Mouse (Mus musculus): ENCODE measurements around the gene Tnrc6c.

DNA sequence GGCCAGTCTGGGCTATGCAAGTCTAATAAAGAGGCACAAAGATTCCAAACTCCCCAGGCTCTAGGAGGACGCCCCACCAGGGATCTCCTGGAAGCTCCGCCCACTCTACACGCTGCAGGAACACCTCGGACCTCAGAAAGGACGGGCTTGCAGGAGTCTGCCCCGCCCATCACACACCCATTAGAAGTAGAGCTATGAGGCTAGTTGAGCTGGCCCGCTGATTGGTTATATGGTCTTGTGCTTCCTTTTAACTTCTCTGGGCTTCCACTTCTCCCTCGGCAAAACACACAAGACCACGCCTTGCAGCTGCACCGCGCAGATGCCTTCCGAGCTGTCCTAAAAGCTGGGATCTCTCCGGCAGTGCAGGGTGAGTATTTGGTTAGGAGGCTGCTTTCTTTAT, 43.0 kb upstream of the Tnrc6c start:
- TF ChIP-seq ELF1 (IDR thresholded peaks at IDR 0.05; ENCODE audit: low read depth, low read length) (peak; percentile 13; the same call in 1 of the 2 replicates), IRF4 (IDR thresholded peaks at IDR 0.05; ENCODE audit: low read depth, low read length) (no peak), POLR2A (IDR thresholded peaks at IDR 0.05; ENCODE audit: low read depth, low read length) (peak; percentile 71), HCFC1 (IDR thresholded peaks at IDR 0.05; ENCODE audit: low read depth, low read length) (no peak), EP300 (IDR thresholded peaks at IDR 0.05; ENCODE audit: low read length) (no peak), NELFE (IDR thresholded peaks at IDR 0.05; ENCODE audit: low read depth, low read length) (no peak), MAX (IDR thresholded peaks at IDR 0.05; ENCODE audit: low read length) (peak; percentile 52; the same call in 1 of the 2 replicates), ETS1 (conservative IDR thresholded peaks at IDR 0.05; ENCODE audit: low read depth, low read length) (no peak), CTCF (conservative IDR thresholded peaks at IDR 0.05 in 1 of 2, IDR thresholded peaks at IDR 0.05 in 1 of 2; ENCODE audit: low read depth in 2 of 2, low read length in 2 of 2) (no peak)
